Mouse (Mus musculus) MEL (cell line): Measurements from ENCODE around the gene Rxfp2.

Experiments
- CTCF ChIP-seq, 3 experiments: IDR thresholded peaks in 2 of 3; conservative IDR thresholded peaks in 1 of 3; 2 replicates each; pipeline ENCODE4 v1.5.1; 2011 to 2012; ENCODE audit warnings: low read length in 3 of 3, low read depth in 2 of 3, mild to moderate bottlenecking in 2 of 3, improper control_type of control experiment in 1 of 3, inconsistent platforms in 1 of 3, mixed read lengths in 1 of 3, moderate library complexity in 1 of 3; ENCODE audit not compliant: control insufficient read depth in 1 of 3, insufficient read depth in 1 of 3, poor library complexity in 1 of 3, severe bottlenecking in 1 of 3
- EP300 ChIP-seq, 2 experiments: IDR thresholded peaks; 2 replicates each; pipeline ENCODE4 v1.6.1; 2011; ENCODE audit warnings: improper control_type of control experiment in 2 of 2, low read length in 2 of 2, low read depth in 1 of 2, mild to moderate bottlenecking in 1 of 2
- ETS1 ChIP-seq: IDR thresholded peaks from 2 replicates; pipeline ENCODE4 v1.6.1; 2012; ENCODE audit warnings: low read depth, mild to moderate bottlenecking, inconsistent platforms, low read length, improper control_type of control experiment, moderate library complexity
- JUND ChIP-seq: IDR thresholded peaks from 2 replicates; pipeline ENCODE4 v1.6.1; 2011; ENCODE audit warnings: low read depth, mild to moderate bottlenecking, improper control_type of control experiment, low read length
- POLR2A ChIP-seq, 2 experiments: IDR thresholded peaks; 2 replicates each; pipeline ENCODE4 v1.6.1; 2011 to 2012; ENCODE audit warnings: low read length in 2 of 2, mild to moderate bottlenecking in 2 of 2, control low read depth in 1 of 2, improper control_type of control experiment in 1 of 2, low read depth in 1 of 2, moderate library complexity in 1 of 2; ENCODE audit not compliant: control insufficient read depth in 1 of 2, insufficient read depth in 1 of 2, poor library complexity in 1 of 2
- POLR2AphosphoS2 ChIP-seq: IDR thresholded peaks from 2 replicates; pipeline ENCODE4 v1.6.1; 2011; ENCODE audit warnings: low read length, improper control_type of control experiment
- TBP ChIP-seq: IDR thresholded peaks from 2 replicates; pipeline ENCODE4 v1.8.0; 2011; ENCODE audit warnings: low read depth, low read length, improper control_type of control experiment

DNA sequence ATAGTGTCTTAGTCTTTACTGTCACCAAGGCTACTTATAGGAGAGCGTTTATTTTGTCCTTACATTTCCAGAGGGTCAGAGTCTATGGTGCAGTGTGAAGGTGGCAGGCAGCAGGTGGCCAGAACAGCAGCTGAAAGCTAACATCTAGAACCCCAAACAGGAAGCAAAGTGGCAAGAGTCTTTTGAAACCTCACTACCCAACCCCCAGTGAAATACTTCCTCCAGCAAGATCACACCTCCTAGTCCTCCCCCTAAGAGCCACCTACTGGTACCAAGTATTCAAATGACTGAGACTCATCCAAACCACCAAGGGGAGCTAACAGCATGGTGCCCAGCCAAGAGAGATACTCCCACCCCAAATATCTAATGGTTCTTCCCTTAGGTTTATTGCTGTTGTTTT, 36.8 kb downstream of the Rxfp2 start:
- no peak for TF ChIP-seq TBP
- TF ChIP-seq POLR2A (IDR thresholded peaks at IDR 0.05; ENCODE audit: control insufficient read depth in 1 of 2, insufficient read depth in 1 of 2, low read depth in 1 of 2, low read length in 2 of 2, poor library complexity in 1 of 2): no peak
- no peak for TF ChIP-seq POLR2AphosphoS2
- no peak for TF ChIP-seq JUND
- TF ChIP-seq CTCF (IDR thresholded peaks at IDR 0.05 in 2 of 3, conservative IDR thresholded peaks at IDR 0.05 in 1 of 3; ENCODE audit: control insufficient read depth in 1 of 3, insufficient read depth in 1 of 3, low read depth in 2 of 3, low read length in 3 of 3, poor library complexity in 1 of 3, severe bottlenecking in 1 of 3): no peak
- TF ChIP-seq EP300 (IDR thresholded peaks at IDR 0.05; ENCODE audit: low read depth in 1 of 2, low read length in 2 of 2): no peak
- no peak for TF ChIP-seq ETS1
